In the genomic region with DNA sequence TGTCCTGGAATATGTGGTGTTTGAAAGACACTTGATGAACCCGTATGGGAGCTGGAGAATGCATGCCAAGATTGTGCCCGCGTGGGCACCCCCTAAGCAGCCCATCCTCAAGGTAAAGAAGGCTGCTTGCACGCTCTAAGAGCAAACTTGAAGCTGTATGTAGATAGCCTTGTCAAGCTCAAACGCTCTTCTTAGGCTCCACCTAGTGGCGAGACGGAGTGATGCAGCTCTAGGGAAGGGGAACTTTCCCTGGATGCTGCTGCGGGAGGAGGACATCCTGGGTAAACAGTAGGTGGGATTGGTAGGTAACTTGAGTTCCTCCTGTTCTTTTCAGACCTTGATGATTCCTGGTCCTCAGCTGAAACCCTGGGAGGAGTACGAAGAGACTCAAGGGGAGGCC, we compare ENCODE assay signal across 9 mouse cellular contexts. TPM values are rescaled to one million over a fixed set of nuclear protein-coding genes. Genes with fewer than 3 reads are reported as not detected.
A peak's percentile ranks its signal among the peaks of the same experiment; 100 is the strongest.
DNase-seq lines count a peak whose midpoint lies in the region; ATAC-seq and TF ChIP-seq lines count a peak whose summit lies in the region.
"Had no signal": no experiment of that assay in that cellular context is flagged by ENCODE, and none has a peak within 500 bp of the region (broad histone marks: within the 10 kb centered on the region; RNA-seq: fewer than 3 reads in every experiment).

No protein-coding gene starts in this region.

- TF ChIP-seq CTCF in forebrain, postnatal 0 days (IDR thresholded peaks at IDR 0.05; ENCODE audit: low read depth): peak; percentile 96
- TF ChIP-seq CTCF in left cerebral cortex, adult 2 months (IDR thresholded peaks at IDR 0.05): peak; percentile 91

- peaks cover 16% of the 10 kb centered on the region; the same call in 1 of the 2 replicates for H3K4me1 ChIP-seq in hindbrain, embryonic 10.5 days (replicated peaks)
- H3K4me1 ChIP-seq in hindbrain, embryonic 16.5 days (ENCODE audit: control insufficient read depth, insufficient read depth, low read depth, low read length): no peaks in the 10 kb centered on the region
- no peaks in the 10 kb centered on the region for H3K4me1 ChIP-seq in forebrain, postnatal 0 days (ENCODE audit: insufficient read depth)

- H3K27me3 ChIP-seq in hindbrain, embryonic 10.5 days (ENCODE audit: insufficient read depth, poor library complexity, severe bottlenecking): no peaks in the 10 kb centered on the region
- no peaks in the 10 kb centered on the region for H3K27me3 ChIP-seq in hindbrain, embryonic 16.5 days (replicated peaks; ENCODE audit: control insufficient read depth, insufficient read depth, low read length)
- no peaks in the 10 kb centered on the region for H3K27me3 ChIP-seq in forebrain, postnatal 0 days (ENCODE audit: insufficient read depth, low read length)
- H3K27me3 ChIP-seq: midbrain, embryonic 12.5 days had no signal

- H3K9ac ChIP-seq in hindbrain, embryonic 16.5 days (ENCODE audit: low read depth, low read length): no peak overlapping the region
- no peak overlapping the region for H3K9ac ChIP-seq in forebrain, postnatal 0 days
- H3K9ac ChIP-seq: midbrain, embryonic 12.5 days had no signal

- no peak overlapping the region for H3K27ac ChIP-seq in hindbrain, embryonic 10.5 days
- no peak overlapping the region for H3K27ac ChIP-seq in hindbrain, embryonic 16.5 days (ENCODE audit: low read depth, low read length)
- H3K27ac ChIP-seq in forebrain, postnatal 0 days (ENCODE audit: low read depth, low read length): no peak overlapping the region
- H3K27ac ChIP-seq in left cerebral cortex, adult 2 months: no peak overlapping the region
- H3K27ac ChIP-seq: midbrain, embryonic 12.5 days had no signal

- H3K4me2 ChIP-seq in hindbrain, embryonic 16.5 days (ENCODE audit: low read length): no peak overlapping the region
- no peak overlapping the region for H3K4me2 ChIP-seq in forebrain, postnatal 0 days (ENCODE audit: low read depth)
- H3K4me2 ChIP-seq: midbrain, embryonic 12.5 days had no signal

- H3K36me3 ChIP-seq in hindbrain, embryonic 10.5 days: peaks cover 82% of the 10 kb centered on the region
- peaks cover 30% of the 10 kb centered on the region for H3K36me3 ChIP-seq in hindbrain, embryonic 16.5 days (ENCODE audit: control insufficient read depth, insufficient read depth, low read length)
- H3K36me3 ChIP-seq in forebrain, postnatal 0 days (ENCODE audit: insufficient read depth): peaks cover 48% of the 10 kb centered on the region

- ATAC-seq in hindbrain, embryonic 16.5 days: no peak
- ATAC-seq in forebrain, postnatal 0 days: no peak; the same call in 1 of the 2 replicates

- peak; percentile 74 for DNase-seq in hindbrain, embryonic 10.5 days (ENCODE audit: low spot score)
- peak; percentile 53 for DNase-seq in CD4-positive helper T cell, adult 2 months (ENCODE audit: low read depth, low spot score)
- peak; percentile 82 for DNase-seq in adipocyte (ENCODE audit: low spot score)
- DNase-seq in forebrain, postnatal 0 days: peak; percentile 84
- peak; percentile 47 to 70 for DNase-seq in left cerebral cortex, adult 2 months (ENCODE audit: extremely low spot score in 1 of 2, low spot score in 2 of 2)
- DNase-seq in naive thymus-derived CD4-positive, alpha-beta T cell, adult 2 months (ENCODE audit: low read depth): peak; percentile 75
- DNase-seq in thymus, postnatal 25 days: peak; percentile 45

- no peaks in the 10 kb centered on the region for H3K9me3 ChIP-seq in hindbrain, embryonic 10.5 days
- H3K9me3 ChIP-seq in hindbrain, embryonic 16.5 days (ENCODE audit: control insufficient read depth, low read length): no peaks in the 10 kb centered on the region
- H3K9me3 ChIP-seq in forebrain, postnatal 0 days (ENCODE audit: low read length): no peaks in the 10 kb centered on the region
- H3K9me3 ChIP-seq: midbrain, embryonic 12.5 days had no signal

- 33% methylated on average over 9 of the region's 9 CpGs for WGBS in hindbrain, embryonic 10.5 days
- whole genome bisulfite sequencing in hindbrain, embryonic 16.5 days: 28% methylated on average over 9 of the region's 9 CpGs
- 21% methylated on average over 9 of the region's 9 CpGs for WGBS in forebrain, postnatal 0 days

- intact Hi-C loops in left cerebral cortex, adult 2 months (cut with DNase I): loop anchor here (5.0 kb wide), 1 partner anchor 131 kb away; no protein-coding TSS in a partner anchor

- H3K4me3 ChIP-seq in hindbrain, embryonic 10.5 days: no peak overlapping the region
- H3K4me3 ChIP-seq in hindbrain, embryonic 16.5 days (ENCODE audit: low read length): no peak overlapping the region
- no peak overlapping the region for H3K4me3 ChIP-seq in forebrain, postnatal 0 days (ENCODE audit: low read depth, low read length)
- no peak overlapping the region for H3K4me3 ChIP-seq in left cerebral cortex, adult 2 months
- H3K4me3 ChIP-seq: midbrain, embryonic 12.5 days had no signal

RNA-seq across cellular contexts. Expression of gene Mrpl45, which starts 12.6 kb away (rescaled TPM):
- polyA plus RNA-seq in hindbrain, embryonic 10.5 days (2016; fragmentation: Nextera tagmentation; extraction: Ambion mirVana): 50.8 and 63.5 TPM in 2 replicates
- polyA plus RNA-seq in hindbrain, embryonic 16.5 days (2015; fragmentation: Nextera tagmentation; extraction: Ambion mirVana): 38.2 and 39.5 TPM in 2 replicates
- total RNA-seq in forebrain, postnatal 0 days (2014; rRNA removed): 29.0 and 34.9 TPM in 2 replicates
- 33.3 and 37.7 TPM in 2 replicates for polyA plus RNA-seq in forebrain, postnatal 0 days (2015; fragmentation: Nextera tagmentation; extraction: Ambion mirVana)
- total RNA-seq in left cerebral cortex, adult 2 months (2021): 10 to 100 TPM; 26.4 to 28.2 TPM

RNA-seq across cellular contexts. Expression of gene Gpr179, which starts 23.7 kb away (rescaled TPM):
- polyA plus RNA-seq in hindbrain, embryonic 10.5 days (2016; fragmentation: Nextera tagmentation; extraction: Ambion mirVana): 0.07 and 0.09 TPM in 2 replicates
- 0.43 and 0.51 TPM in 2 replicates for polyA plus RNA-seq in hindbrain, embryonic 16.5 days (2015; fragmentation: Nextera tagmentation; extraction: Ambion mirVana)
- 0.46 and 0.62 TPM in 2 replicates for total RNA-seq in forebrain, postnatal 0 days (2014; rRNA removed)
- 0.21 and 0.45 TPM in 2 replicates for polyA plus RNA-seq in forebrain, postnatal 0 days (2015; fragmentation: Nextera tagmentation; extraction: Ambion mirVana)
- total RNA-seq in left cerebral cortex, adult 2 months (2021): under 1 TPM; 0.18 to 0.37 TPM

RNA-seq across cellular contexts. Expression of gene Socs7, which starts 34.2 kb away (rescaled TPM):
- polyA plus RNA-seq in hindbrain, embryonic 10.5 days (2016; fragmentation: Nextera tagmentation; extraction: Ambion mirVana): 3.9 and 4.6 TPM in 2 replicates
- polyA plus RNA-seq in hindbrain, embryonic 16.5 days (2015; fragmentation: Nextera tagmentation; extraction: Ambion mirVana): 7.3 and 8.1 TPM in 2 replicates
- total RNA-seq in forebrain, postnatal 0 days (2014; rRNA removed): 54.9 and 64.3 TPM in 2 replicates
- polyA plus RNA-seq in forebrain, postnatal 0 days (2015; fragmentation: Nextera tagmentation; extraction: Ambion mirVana): 5.3 and 6.4 TPM in 2 replicates
- total RNA-seq in left cerebral cortex, adult 2 months (2021): 10 to 100 TPM; 87.2 to 91.9 TPM

RNA-seq across cellular contexts. Expression of gene Npepps, which starts 47.7 kb away (rescaled TPM):
- 98.7 and 103 TPM in 2 replicates for polyA plus RNA-seq in hindbrain, embryonic 10.5 days (2016; fragmentation: Nextera tagmentation; extraction: Ambion mirVana)
- polyA plus RNA-seq in hindbrain, embryonic 16.5 days (2015; fragmentation: Nextera tagmentation; extraction: Ambion mirVana): 142 and 155 TPM in 2 replicates
- total RNA-seq in forebrain, postnatal 0 days (2014; rRNA removed): 66.5 and 98.7 TPM in 2 replicates
- 62.5 and 92.1 TPM in 2 replicates for polyA plus RNA-seq in forebrain, postnatal 0 days (2015; fragmentation: Nextera tagmentation; extraction: Ambion mirVana)
- 100 to 1,000 TPM; 142 to 143 TPM for total RNA-seq in left cerebral cortex, adult 2 months (2021)
